Mouse (Mus musculus): ENCODE data around the gene Casd1. TPM values are rescaled to one million over a fixed set of nuclear protein-coding genes. Genes with fewer than 3 reads are reported as not detected.

Casd1 gene
- polyA plus RNA-seq, 1 experiment: 29.2 TPM

Other genes with a start within 250 kb of the Casd1 start
- 1,014 and 1,293 TPM in 2 replicates for gene Col1a2, start 96.0 kb upstream of the Casd1 start, polyA plus RNA-seq (2012; rRNA removed)
- gene Sgce, start 146.4 kb downstream of the Casd1 start, polyA plus RNA-seq (2012; rRNA removed): 71.6 and 86.3 TPM in 2 replicates
- gene Peg10, start 146.5 kb downstream of the Casd1 start, polyA plus RNA-seq (2012; rRNA removed): 5.5 and 8.5 TPM in 2 replicates

Measured in urinary bladder, adult 2 months (tissue).